Mouse (Mus musculus) midbrain, embryonic 16.5 days (tissue): ENCODE results near the gene Armh4. TPM values are rescaled to one million over a fixed set of nuclear protein-coding genes. Genes with fewer than 3 reads are reported as not detected.
"Not testable (repeated sequence)": the region's sequence is repeated elsewhere in the genome, so short reads cannot be mapped to it uniquely, and the experiment has no call there.

Experiments used
- ATAC-seq: fragments of 200-750 bp; cut with Nextera tagmentation; 2 replicates; pipeline ENCODE4 v1.8.0; 2017; ENCODE audit warnings: moderate TSS enrichment
- H3K27ac ChIP-seq: fragments of 300-500 bp; sonication (generic); 2 replicates; pipeline ENCODE4 v1.5.1; 2014; ENCODE audit warnings: mild to moderate bottlenecking, low read length, mixed read lengths
- H3K27me3 ChIP-seq: fragments of 300-500 bp; sonication (generic); 2 replicates; pipeline ENCODE4 v1.6.1; 2014; ENCODE audit warnings: low read depth, low read length, mixed read lengths; ENCODE audit not compliant: control insufficient read depth, insufficient read depth
- H3K36me3 ChIP-seq: fragments of 300-500 bp; sonication (generic); 2 replicates; pipeline ENCODE4 v1.6.1; 2014; ENCODE audit warnings: mild to moderate bottlenecking, low read length, moderate library complexity, mixed read lengths; ENCODE audit not compliant: control insufficient read depth, insufficient read depth
- H3K4me1 ChIP-seq: fragments of 300-500 bp; sonication (generic); 2 replicates; pipeline ENCODE4 v1.6.1; 2014; ENCODE audit warnings: mild to moderate bottlenecking, low read length, mixed read lengths; ENCODE audit not compliant: control insufficient read depth, insufficient read depth
- H3K4me2 ChIP-seq: fragments of 300-500 bp; sonication (generic); 2 replicates; pipeline ENCODE4 v1.6.1; 2014; ENCODE audit warnings: mild to moderate bottlenecking, low read length, mixed read lengths
- H3K4me3 ChIP-seq: fragments of 300-500 bp; sonication (generic); 2 replicates; pipeline ENCODE4 v1.5.1; 2014; ENCODE audit warnings: low read depth, mild to moderate bottlenecking, low read length, moderate library complexity, mixed read lengths
- H3K9ac ChIP-seq: fragments of 300-500 bp; sonication (generic); 2 replicates; pipeline ENCODE4 v1.6.1; 2014; ENCODE audit warnings: low read depth, low read length, mixed read lengths
- H3K9me3 ChIP-seq: fragments of 300-500 bp; sonication (generic); replicated peaks from 2 replicates; pipeline ENCODE4 v1.6.1; 2014; ENCODE audit warnings: mild to moderate bottlenecking, low read length, mixed read lengths; ENCODE audit not compliant: control insufficient read depth, poor library complexity, severe bottlenecking
- WGBS: fragments of 180-500 bp; shearing (Covaris S2); extraction: QIAGEN DNeasy Blood & Tissue Kit; methylation state at CpG from one replicate; pipeline ENCODE4 v1.1.7; 2014; 5-methylcytosine and 5-hydroxymethylcytosine counted together
- polyA plus RNA-seq: library from polyadenylated mRNA; unstranded; fragments of >200 nt; fragmentation: Nextera tagmentation; extraction: Ambion mirVana; gene quantifications from 2 replicates; pipeline ENCODE4 v1.2.1, GENCODE M21; 2015

Gene Armh4
- polyA plus RNA-seq, 1 experiment from 2014 or later = 24.4 TPM

GRCm38 (mm10) chr14:49790542-49790941, 7.4 kb upstream of the Armh4 start:
- Histone ChIP-seq H3K27me3 (no peaks in the 10 kb centered on the region), H3K36me3 (no peaks in the 10 kb centered on the region), H3K4me1 (no peaks in the 10 kb centered on the region), H3K9ac (no peak overlapping the region), H3K4me2 (no peak overlapping the region), H3K4me3 (no peak overlapping the region), H3K27ac (no peak overlapping the region), H3K9me3 (no peaks in the 10 kb centered on the region)
- WGBS = 63% methylated on average over 4 of the region's 4 CpGs
- no peak for ATAC-seq

GRCm38 (mm10) chr14:49785793-49786192, 2.6 kb upstream of the Armh4 start:
- Histone ChIP-seq H3K4me3 (no peak overlapping the region), H3K4me2 (no peak overlapping the region), H3K9ac (no peak overlapping the region), H3K36me3 (no peaks in the 10 kb centered on the region), H3K27me3 (no peaks in the 10 kb centered on the region), H3K4me1 (peaks cover 12% of the 10 kb centered on the region), H3K27ac (no peak overlapping the region), H3K9me3 (no peaks in the 10 kb centered on the region)
- 59% methylated on average over 2 of the region's 2 CpGs for WGBS
- ATAC-seq = no peak

- H3K4me1 ChIP-seq = peaks cover 12% of the 10 kb centered on the region
- H3K9ac ChIP-seq = no peak overlapping the region
- 75% methylated on average over 4 of the region's 4 CpGs for WGBS
- H3K36me3 ChIP-seq = no peaks in the 10 kb centered on the region
- ATAC-seq = no peak
- H3K4me2 ChIP-seq = peak overlapping the region; percentile 68
- H3K9me3 ChIP-seq = no peaks in the 10 kb centered on the region
- peak overlapping the region; percentile 56 for H3K4me3 ChIP-seq
- H3K27me3 ChIP-seq = no peaks in the 10 kb centered on the region
- H3K27ac ChIP-seq = no peak overlapping the region
These were observed 683 bp upstream of the Armh4 start for GRCm38 (mm10) chr14:49783866-49784265.

- ATAC-seq = no peak
- Histone ChIP-seq H3K4me1 (peaks cover 12% of the 10 kb centered on the region), H3K27me3 (no peaks in the 10 kb centered on the region), H3K4me2 (no peak overlapping the region), H3K36me3 (no peaks in the 10 kb centered on the region), H3K9ac (no peak overlapping the region), H3K4me3 (no peak overlapping the region), H3K9me3 (no peaks in the 10 kb centered on the region), H3K27ac (no peak overlapping the region)
- WGBS = 56% methylated on average over 4 of the region's 4 CpGs
These were observed 2.8 kb downstream of the Armh4 start for GRCm38 (mm10) chr14:49780416-49780815.

- not testable (repeated sequence) for H3K36me3 ChIP-seq, H3K4me2 ChIP-seq, ATAC-seq, H3K27ac ChIP-seq, H3K9me3 ChIP-seq, H3K9ac ChIP-seq, H3K4me3 ChIP-seq, H3K27me3 ChIP-seq, H3K4me1 ChIP-seq
- WGBS = 65% methylated on average over 4 of the region's 4 CpGs
These were observed 5.6 kb downstream of the Armh4 start for GRCm38 (mm10) chr14:49777539-49777938.

GRCm38 (mm10) chr14:49771746-49772145, 11.4 kb downstream of the Armh4 start:
- WGBS = 81% methylated on average over 1 of the region's 1 CpGs
- no peaks in the 10 kb centered on the region for H3K9me3 ChIP-seq
- no peak overlapping the region for H3K27ac ChIP-seq
- H3K4me2 ChIP-seq = no peak overlapping the region
- no peaks in the 10 kb centered on the region for H3K36me3 ChIP-seq
- H3K9ac ChIP-seq = no peak overlapping the region
- H3K27me3 ChIP-seq = no peaks in the 10 kb centered on the region
- no peak for ATAC-seq
- no peaks in the 10 kb centered on the region for H3K4me1 ChIP-seq
- H3K4me3 ChIP-seq = no peak overlapping the region

- Histone ChIP-seq H3K9me3 (no peaks in the 10 kb centered on the region), H3K27me3 (no peaks in the 10 kb centered on the region), H3K36me3 (no peaks in the 10 kb centered on the region), H3K4me1 (no peaks in the 10 kb centered on the region), H3K9ac (no peak overlapping the region), H3K4me2 (no peak overlapping the region), H3K27ac (no peak overlapping the region), H3K4me3 (no peak overlapping the region)
- 96% methylated on average over 4 of the region's 4 CpGs for WGBS
- no peak for ATAC-seq
These were observed 16.6 kb downstream of the Armh4 start for GRCm38 (mm10) chr14:49766601-49767000.

GRCm38 (mm10) chr14:49755845-49756244, 27.3 kb downstream of the Armh4 start:
- no peak overlapping the region for H3K9ac ChIP-seq
- H3K27me3 ChIP-seq = no peaks in the 10 kb centered on the region
- WGBS = 100% methylated on average over 1 of the region's 1 CpGs
- no peaks in the 10 kb centered on the region for H3K4me1 ChIP-seq
- H3K4me2 ChIP-seq = no peak overlapping the region
- H3K4me3 ChIP-seq = no peak overlapping the region
- 0 out of 2 replicates have a peak, but pooled peaks cover 5% of the 10 kb centered on the region for H3K36me3 ChIP-seq
- ATAC-seq = no peak
- no peaks in the 10 kb centered on the region for H3K9me3 ChIP-seq
- H3K27ac ChIP-seq = no peak overlapping the region

GRCm38 (mm10) chr14:49752614-49753013, 30.6 kb downstream of the Armh4 start:
- no peaks in the 10 kb centered on the region for H3K9me3 ChIP-seq
- H3K27ac ChIP-seq = no peak overlapping the region
- H3K9ac ChIP-seq = no peak overlapping the region
- no peaks in the 10 kb centered on the region for H3K4me1 ChIP-seq
- no peak overlapping the region for H3K4me3 ChIP-seq
- no peak overlapping the region for H3K4me2 ChIP-seq
- 0 out of 2 replicates have a peak, but pooled peaks cover 2% of the 10 kb centered on the region for H3K36me3 ChIP-seq
- ATAC-seq = no peak
- H3K27me3 ChIP-seq = no peaks in the 10 kb centered on the region

- ATAC-seq = no peak
- Histone ChIP-seq H3K9ac (no peak overlapping the region), H3K4me3 (no peak overlapping the region), H3K4me1 (no peaks in the 10 kb centered on the region), H3K27me3 (no peaks in the 10 kb centered on the region), H3K4me2 (no peak overlapping the region), H3K27ac (no peak overlapping the region), H3K36me3 (no peaks in the 10 kb centered on the region), H3K9me3 (no peaks in the 10 kb centered on the region)
- WGBS = 83% methylated on average over 1 of the region's 1 CpGs
These were observed 37.3 kb downstream of the Armh4 start for GRCm38 (mm10) chr14:49745874-49746273.
